Mouse (Mus musculus) spleen, postnatal 0 days (tissue): Measurements from ENCODE around the gene Cypt14. TPM values are rescaled to one million over a fixed set of nuclear protein-coding genes. Genes with fewer than 3 reads are reported as not detected.

ENCODE experiments used
- polyA plus RNA-seq: library from polyadenylated mRNA; unstranded; fragments of >200 nt; fragmentation: Nextera tagmentation; extraction: Ambion mirVana; gene quantifications from 2 replicates; pipeline ENCODE4 v1.2.1, GENCODE M21; 2015

Gene Cypt14
- not detected in 2 replicates for polyA plus RNA-seq

GRCm38 (mm10) chrX:39863504-39863903 lies at the start of gene Cypt14:
TSS of gene Cypt14 (minus strand) at chrX:39863604.

